Mouse (Mus musculus): ENCODE measurements at regions not wholly inside any gene's neighbourhood (a gene's known extent, or its start where the extent isn't known, plus 50 kb on each side); places are given as distances from the start of the nearest gene placed in this dataset. TPM values are rescaled to one million over a fixed set of nuclear protein-coding genes. Genes with fewer than 3 reads are reported as not detected.

GRCm38 (mm10) chr13:6492916-6493619 is 54.9 kb upstream of the Pitrm1 start:
- Histone ChIP-seq H3K9ac (replicated peaks) (no peak overlapping the region), H3K27me3 (ENCODE audit: insufficient read depth, low read length) (no peaks in the 10 kb centered on the region), H3K4me2 (ENCODE audit: low read depth, low read length) (no peak overlapping the region), H3K9me3 (ENCODE audit: low read length) (no peaks in the 10 kb centered on the region), H3K27ac (ENCODE audit: low read depth) (no peak overlapping the region), H3K4me3 (ENCODE audit: low read depth, low read length) (no peak overlapping the region), H3K4me1 (ENCODE audit: insufficient read depth) (no peaks in the 10 kb centered on the region), H3K36me3 (replicated peaks; ENCODE audit: insufficient read depth, low read length) (no peaks in the 10 kb centered on the region)
- WGBS (ENCODE audit: insufficient replicate concordance) = 69% methylated on average over 5 of the region's 5 CpGs
- no peak for TF ChIP-seq EP300 (IDR thresholded peaks at IDR 0.05; ENCODE audit: low read depth)
- TF ChIP-seq CTCF (IDR thresholded peaks at IDR 0.05; ENCODE audit: low read depth) = no peak
- ATAC-seq = no peak
- no peak for DNase-seq

Small RNA genes lying in the stretch of these regions (microRNA-seq; reads per million reads assigned to microRNA genes)
- not detected for gene Gm26259
